Mouse (Mus musculus): ENCODE data around the gene Cttnbp2. TPM values are rescaled to one million over a fixed set of nuclear protein-coding genes. Genes with fewer than 3 reads are reported as not detected.

The Cttnbp2 gene
- polyA plus RNA-seq, 1 experiment from 2014 or later: 7.3 TPM

GRCm38 (mm10) chr6:18474983-18475382, 39.7 kb downstream of the Cttnbp2 start:
- Histone ChIP-seq H3K4me3 (ENCODE audit: low read depth, low read length) (no peak overlapping the region), H3K27me3 (replicated peaks; ENCODE audit: insufficient read depth, low read length) (no peaks in the 10 kb centered on the region), H3K4me2 (replicated peaks; ENCODE audit: low read depth, low read length) (no peak overlapping the region), H3K9ac (replicated peaks; ENCODE audit: low read depth) (no peak overlapping the region), H3K9me3 (ENCODE audit: low read length) (no peaks in the 10 kb centered on the region), H3K36me3 (ENCODE audit: insufficient read depth, low read length) (no peaks in the 10 kb centered on the region), H3K4me1 (ENCODE audit: insufficient read depth, low read depth, low read length) (no peaks in the 10 kb centered on the region), H3K27ac (ENCODE audit: low read length) (no peak overlapping the region)
- no peak for TF ChIP-seq CTCF (IDR thresholded peaks at IDR 0.05)
- TF ChIP-seq EP300 (IDR thresholded peaks at IDR 0.05): no peak
- 65% methylated on average over 2 of the region's 2 CpGs for WGBS
- no peak for ATAC-seq
- DNase-seq (ENCODE audit: low spot score): no peak

DNA sequence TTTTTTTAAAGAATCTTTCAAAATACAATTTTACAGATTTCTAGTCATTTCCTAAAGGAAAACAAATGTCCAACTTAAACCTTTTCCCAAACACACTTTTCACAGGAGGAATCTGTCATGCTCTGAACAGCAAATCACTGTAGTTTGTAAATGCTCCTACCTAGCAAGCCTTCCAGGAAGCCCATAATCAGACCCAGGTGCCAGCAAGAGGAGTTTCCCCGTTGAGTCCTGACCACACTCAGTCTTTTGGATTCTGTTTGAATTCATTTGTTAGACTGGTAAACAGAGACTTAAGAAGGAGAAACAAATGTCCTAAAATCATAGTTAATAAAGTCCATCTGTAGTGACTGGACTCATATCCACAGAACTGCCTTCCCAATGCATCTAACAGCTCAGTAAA, 40.1 kb downstream of the Cttnbp2 start:
- H3K36me3 ChIP-seq (ENCODE audit: insufficient read depth, low read length): no peaks in the 10 kb centered on the region
- no peak overlapping the region for H3K4me3 ChIP-seq (ENCODE audit: low read depth, low read length)
- DNase-seq (ENCODE audit: low spot score): no peak
- H3K27ac ChIP-seq (ENCODE audit: low read length): no peak overlapping the region
- no peak overlapping the region for H3K4me2 ChIP-seq (replicated peaks; ENCODE audit: low read depth, low read length)
- H3K27me3 ChIP-seq (replicated peaks; ENCODE audit: insufficient read depth, low read length): no peaks in the 10 kb centered on the region
- WGBS: 49% methylated on average over 1 of the region's 1 CpGs
- no peak for ATAC-seq
- H3K9me3 ChIP-seq (ENCODE audit: low read length): no peaks in the 10 kb centered on the region
- H3K4me1 ChIP-seq (ENCODE audit: insufficient read depth, low read depth, low read length): no peaks in the 10 kb centered on the region
- TF ChIP-seq CTCF (IDR thresholded peaks at IDR 0.05) (no peak), EP300 (IDR thresholded peaks at IDR 0.05) (no peak)
- H3K9ac ChIP-seq (replicated peaks; ENCODE audit: low read depth): no peak overlapping the region

GRCm38 (mm10) chr6:18469206-18469605, 45.4 kb downstream of the Cttnbp2 start:
- Histone ChIP-seq H3K27me3 (replicated peaks; ENCODE audit: insufficient read depth, low read length) (no peaks in the 10 kb centered on the region), H3K4me3 (ENCODE audit: low read depth, low read length) (no peak overlapping the region), H3K4me1 (ENCODE audit: insufficient read depth, low read depth, low read length) (no peaks in the 10 kb centered on the region), H3K36me3 (ENCODE audit: insufficient read depth, low read length) (no peaks in the 10 kb centered on the region), H3K27ac (ENCODE audit: low read length) (no peak overlapping the region), H3K9me3 (ENCODE audit: low read length) (no peaks in the 10 kb centered on the region), H3K4me2 (replicated peaks; ENCODE audit: low read depth, low read length) (no peak overlapping the region), H3K9ac (replicated peaks; ENCODE audit: low read depth) (no peak overlapping the region)
- 61% methylated on average over 2 of the region's 2 CpGs for WGBS
- DNase-seq (ENCODE audit: low spot score) (no peak), ATAC-seq (no peak)
- TF ChIP-seq EP300 (IDR thresholded peaks at IDR 0.05): no peak
- TF ChIP-seq CTCF (IDR thresholded peaks at IDR 0.05): no peak

- WGBS: 50% methylated on average over 2 of the region's 2 CpGs
These were observed 46.9 kb downstream of the Cttnbp2 start for GRCm38 (mm10) chr6:18467777-18468176.

GRCm38 (mm10) chr6:18466227-18466626, 48.4 kb downstream of the Cttnbp2 start:
- DNase-seq (ENCODE audit: low spot score) (no peak), ATAC-seq (no peak)
- Histone ChIP-seq H3K27ac (ENCODE audit: low read length) (no peak overlapping the region), H3K9me3 (ENCODE audit: low read length) (no peaks in the 10 kb centered on the region), H3K27me3 (replicated peaks; ENCODE audit: insufficient read depth, low read length) (no peaks in the 10 kb centered on the region), H3K9ac (replicated peaks; ENCODE audit: low read depth) (no peak overlapping the region), H3K4me3 (ENCODE audit: low read depth, low read length) (no peak overlapping the region), H3K36me3 (ENCODE audit: insufficient read depth, low read length) (no peaks in the 10 kb centered on the region), H3K4me2 (replicated peaks; ENCODE audit: low read depth, low read length) (no peak overlapping the region), H3K4me1 (ENCODE audit: insufficient read depth, low read depth, low read length) (no peaks in the 10 kb centered on the region)
- 80% methylated on average over 7 of the region's 7 CpGs for WGBS
- TF ChIP-seq EP300 (IDR thresholded peaks at IDR 0.05): no peak
- no peak for TF ChIP-seq CTCF (IDR thresholded peaks at IDR 0.05)

More at GRCm38 (mm10) chr6:18467777-18468176, 46.9 kb downstream of the Cttnbp2 start:
- Histone ChIP-seq H3K4me3 (ENCODE audit: low read depth, low read length) (no peak overlapping the region), H3K4me2 (replicated peaks; ENCODE audit: low read depth, low read length) (no peak overlapping the region), H3K27me3 (replicated peaks; ENCODE audit: insufficient read depth, low read length) (no peaks in the 10 kb centered on the region), H3K9me3 (ENCODE audit: low read length) (no peaks in the 10 kb centered on the region), H3K27ac (ENCODE audit: low read length) (no peak overlapping the region), H3K36me3 (ENCODE audit: insufficient read depth, low read length) (no peaks in the 10 kb centered on the region), H3K9ac (replicated peaks; ENCODE audit: low read depth) (no peak overlapping the region), H3K4me1 (ENCODE audit: insufficient read depth, low read depth, low read length) (no peaks in the 10 kb centered on the region)
- DNase-seq (ENCODE audit: low spot score) (no peak), ATAC-seq (no peak)
- no peak for TF ChIP-seq EP300 (IDR thresholded peaks at IDR 0.05)
- no peak for TF ChIP-seq CTCF (IDR thresholded peaks at IDR 0.05)

DNA sequence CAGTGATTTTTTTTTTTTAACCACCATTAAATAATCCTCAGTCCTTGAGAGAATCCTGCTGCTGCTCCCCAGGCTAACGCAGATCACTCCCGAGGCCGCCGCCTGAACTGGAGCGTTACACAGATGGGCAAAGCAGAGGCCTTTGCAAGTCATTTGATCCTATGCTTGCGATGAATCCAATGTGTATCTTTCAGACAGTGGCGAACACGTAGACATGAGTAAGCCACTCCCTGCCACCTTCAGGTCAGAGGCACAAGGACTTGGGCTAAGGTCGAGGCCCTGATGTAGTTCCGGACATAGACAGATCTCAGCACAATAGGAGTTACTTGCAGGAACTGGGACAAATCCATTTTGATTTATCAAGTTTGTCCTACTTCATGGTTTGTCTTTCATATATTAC, 49.0 kb downstream of the Cttnbp2 start:
- H3K27ac ChIP-seq (ENCODE audit: low read length): no peak overlapping the region
- no peak for TF ChIP-seq EP300 (IDR thresholded peaks at IDR 0.05)
- no peak for TF ChIP-seq CTCF (IDR thresholded peaks at IDR 0.05)
- no peaks in the 10 kb centered on the region for H3K27me3 ChIP-seq (replicated peaks; ENCODE audit: insufficient read depth, low read length)
- H3K4me2 ChIP-seq (replicated peaks; ENCODE audit: low read depth, low read length): no peak overlapping the region
- H3K4me3 ChIP-seq (ENCODE audit: low read depth, low read length): no peak overlapping the region
- ATAC-seq (no peak), DNase-seq (ENCODE audit: low spot score) (no peak)
- no peaks in the 10 kb centered on the region for H3K4me1 ChIP-seq (ENCODE audit: insufficient read depth, low read depth, low read length)
- WGBS: 70% methylated on average over 10 of the region's 10 CpGs
- H3K9ac ChIP-seq (replicated peaks; ENCODE audit: low read depth): no peak overlapping the region
- H3K36me3 ChIP-seq (ENCODE audit: insufficient read depth, low read length): no peaks in the 10 kb centered on the region
- H3K9me3 ChIP-seq (ENCODE audit: low read length): no peaks in the 10 kb centered on the region

DNA sequence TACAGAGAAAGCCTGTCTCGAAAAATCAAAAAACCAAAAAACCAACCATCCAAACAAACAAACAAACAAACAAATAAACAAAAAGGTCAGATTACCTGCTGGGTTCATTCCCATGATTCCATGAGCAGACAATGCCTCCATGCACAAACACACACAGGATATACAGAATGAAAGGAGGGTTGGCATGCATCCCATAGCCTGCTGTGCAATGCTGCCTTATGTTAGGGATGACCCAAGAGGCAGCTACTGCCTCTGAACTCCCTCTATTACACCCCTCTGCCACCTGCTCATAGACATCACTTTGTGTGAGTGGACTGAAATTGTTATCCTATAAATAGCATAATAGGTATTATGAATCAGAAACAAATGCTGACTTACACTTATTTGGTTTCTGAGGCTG, 55.0 kb downstream of the Cttnbp2 start:
- no peak for TF ChIP-seq EP300 (IDR thresholded peaks at IDR 0.05)
- TF ChIP-seq CTCF (IDR thresholded peaks at IDR 0.05): no peak
- Histone ChIP-seq H3K27ac (ENCODE audit: low read length) (no peak overlapping the region), H3K36me3 (ENCODE audit: insufficient read depth, low read length) (no peaks in the 10 kb centered on the region), H3K9ac (replicated peaks; ENCODE audit: low read depth) (no peak overlapping the region), H3K27me3 (replicated peaks; ENCODE audit: insufficient read depth, low read length) (no peaks in the 10 kb centered on the region), H3K4me1 (ENCODE audit: insufficient read depth, low read depth, low read length) (no peaks in the 10 kb centered on the region), H3K4me2 (replicated peaks; ENCODE audit: low read depth, low read length) (no peak overlapping the region), H3K9me3 (ENCODE audit: low read length) (no peaks in the 10 kb centered on the region), H3K4me3 (ENCODE audit: low read depth, low read length) (no peak overlapping the region)
- no peak for ATAC-seq
- 90% methylated on average over 1 of the region's 1 CpGs for WGBS
- no peak for DNase-seq (ENCODE audit: low spot score)
